In genomic region chr13:47735426-47736063, GRCm38 (mm10) we compare ENCODE assay signal across 23 mouse cellular contexts.
"Had no signal": no experiment of that assay in that cellular context is flagged by ENCODE, and none has a peak within 500 bp of the region (broad histone marks: within the 10 kb centered on the region; RNA-seq: fewer than 3 reads in every experiment).

No protein-coding gene starts in this region.

- H3K9ac ChIP-seq: heart, embryonic 12.5 days; hindbrain, embryonic 15.5 days; kidney, embryonic 15.5 days; limb, embryonic 13.5 days; limb, embryonic 15.5 days; liver, embryonic 12.5 days had no signal

- DNase-seq: gastrocnemius, adult 2 months; gastrocnemius, postnatal 10 days; gastrocnemius, postnatal 25 days; heart, adult 18-20 months; heart, postnatal 10 days; heart, postnatal 4 days; kidney, adult 11 months; kidney, adult 2 months; kidney, adult 9 months; kidney, postnatal 14 days; kidney, postnatal 36 days; layer of hippocampus, adult 9-11 months; layer of hippocampus, postnatal 36 days; left cerebral cortex, postnatal 4 days had no signal

- ATAC-seq: intestine, embryonic 16.5 days; liver, embryonic 12.5 days had no signal

- H3K4me3 ChIP-seq: gastrocnemius, adult 2 months; heart, embryonic 10.5 days; heart, embryonic 12.5 days; hindbrain, embryonic 15.5 days; kidney, embryonic 15.5 days; limb, embryonic 13.5 days; limb, embryonic 15.5 days; liver, embryonic 12.5 days had no signal

- H3K4me1 ChIP-seq: heart, embryonic 10.5 days; heart, embryonic 12.5 days; kidney, embryonic 15.5 days; limb, embryonic 13.5 days; limb, embryonic 15.5 days; liver, embryonic 12.5 days had no signal

- H3K27me3 ChIP-seq: heart, embryonic 12.5 days; hindbrain, embryonic 15.5 days; kidney, embryonic 15.5 days; limb, embryonic 13.5 days; limb, embryonic 15.5 days; liver, embryonic 12.5 days had no signal

- H3K27ac ChIP-seq: gastrocnemius, adult 2 months; heart, embryonic 10.5 days; hindbrain, embryonic 15.5 days; kidney, embryonic 15.5 days; kidney, postnatal 0 days; limb, embryonic 13.5 days; limb, embryonic 15.5 days; liver, embryonic 12.5 days had no signal

- H3K9me3 ChIP-seq: heart, embryonic 10.5 days; hindbrain, embryonic 15.5 days; kidney, embryonic 15.5 days; limb, embryonic 15.5 days; liver, embryonic 12.5 days had no signal

- H3K36me3 ChIP-seq: heart, embryonic 10.5 days; heart, embryonic 12.5 days; hindbrain, embryonic 15.5 days; kidney, embryonic 15.5 days; limb, embryonic 13.5 days; limb, embryonic 15.5 days; liver, embryonic 12.5 days had no signal

- H3K4me2 ChIP-seq: heart, embryonic 12.5 days; hindbrain, embryonic 15.5 days; kidney, embryonic 15.5 days; limb, embryonic 13.5 days; limb, embryonic 15.5 days; liver, embryonic 12.5 days had no signal
